Mouse (Mus musculus) hematopoietic multipotent progenitor cell, adult 10-12 weeks (in vitro differentiated cells): ENCODE results near the gene Pkdrej. TPM values are rescaled to one million over a fixed set of nuclear protein-coding genes. Genes with fewer than 3 reads are reported as not detected.

ENCODE experiments used
- polyA plus RNA-seq: library from polyadenylated mRNA; stranded (reverse); fragments of >175 nt; gene quantifications from 2 replicates; pipeline ENCODE4 v1.2.3, GENCODE M21; 2012; ENCODE audit warnings: low replicate concordance

Pkdrej gene
- 0.01 TPM in 1 of 2 replicates, not detected in the other for polyA plus RNA-seq

GRCm38 (mm10) chr15:85821203-85822010, at the start of gene Pkdrej:
Pkdrej (minus strand) TSS chr15:85821734.

GRCm38 (mm10) chr15:85859490-85860031, 38.0 kb upstream of the Pkdrej start, which contains the start of gene Gtse1:
Gtse1 (plus strand) TSS chr15:85859745.

GRCm38 (mm10) chr15:85831954-85832590, 10.5 kb upstream of the Pkdrej start, which contains the start of gene Ttc38:
Ttc38 (plus strand) TSS chr15:85832306.

GRCm38 (mm10) chr15:85811535-85812277, 9.8 kb downstream of the Pkdrej start, which contains the start of gene Cdpf1:
Cdpf1 (minus strand) TSS chr15:85811697.

Other genes with a start within 250 kb of the Pkdrej start
- 0.04 TPM in 1 of 2 replicates, not detected in the other for gene Wnt7b, start 239.3 kb downstream of the Pkdrej start, polyA plus RNA-seq
- gene Ppara, start 86.8 kb downstream of the Pkdrej start, polyA plus RNA-seq = 0.05 TPM in 1 of 2 replicates, not detected in the other
- 8.6 and 26.2 TPM in 2 replicates for gene Cdpf1, start 10.0 kb downstream of the Pkdrej start, polyA plus RNA-seq
- gene Ttc38, start 10.6 kb upstream of the Pkdrej start, polyA plus RNA-seq = 6.2 and 6.3 TPM in 2 replicates
- gene Gtse1, start 38.0 kb upstream of the Pkdrej start, polyA plus RNA-seq = 7.8 and 13.4 TPM in 2 replicates
- 18.4 and 47.2 TPM in 2 replicates for gene Trmu, start 57.6 kb upstream of the Pkdrej start, polyA plus RNA-seq
- 18.6 and 51.8 TPM in 2 replicates for gene Celsr1, start 212.0 kb upstream of the Pkdrej start, polyA plus RNA-seq
- 35.3 and 45.5 TPM in 2 replicates for gene Gramd4, start 236.0 kb upstream of the Pkdrej start, polyA plus RNA-seq